Mouse (Mus musculus) liver, embryonic 14.5 days (tissue): ENCODE measurements around the gene Mogat2. TPM values are rescaled to one million over a fixed set of nuclear protein-coding genes. Genes with fewer than 3 reads are reported as not detected.

Experiments
- ATAC-seq: fragments of 200-750 bp; cut with Nextera tagmentation; 2 replicates; pipeline ENCODE4 v1.8.0; 2017; ENCODE audit warnings: moderate number of reproducible peaks, mild to moderate bottlenecking, moderate library complexity; ENCODE audit not compliant: insufficient read depth
- DNase-seq, 3 experiments: peaks; one replicate each; pipeline ENCODE4 v3.0.0-alpha.2; 2012 to 2013; ENCODE audit warnings: low read depth in 3 of 3, low spot score in 3 of 3
- H3K27ac ChIP-seq: fragments of 300-500 bp; sonication (generic); 2 replicates; pipeline ENCODE4 v1.5.1; 2014; ENCODE audit warnings: moderate library complexity, mild to moderate bottlenecking, control low read depth, inconsistent platforms
- H3K27me3 ChIP-seq: fragments of 300-500 bp; sonication (generic); 2 replicates; pipeline ENCODE4 v1.6.1; 2014; ENCODE audit warnings: mild to moderate bottlenecking, low read length, moderate library complexity; ENCODE audit not compliant: control insufficient read depth, insufficient read depth
- H3K36me3 ChIP-seq: fragments of 300-500 bp; sonication (generic); replicated peaks from 2 replicates; pipeline ENCODE4 v1.6.1; 2014; ENCODE audit warnings: low read depth; ENCODE audit not compliant: control insufficient read depth, insufficient read depth
- H3K4me1 ChIP-seq, 2 experiments: fragments of 200-500 bp in 1 of 2; fragments of 300-500 bp in 1 of 2; sonication (generic) in 1 of 2; replicated peaks; 2 replicates each; pipeline ENCODE4 v1.6.1; 2012 to 2014; ENCODE audit warnings: antibody characterized with exemption in 1 of 2, inconsistent platforms in 1 of 2, low read length in 1 of 2; ENCODE audit not compliant: control insufficient read depth in 2 of 2, insufficient read depth in 2 of 2
- H3K4me2 ChIP-seq: fragments of 300-500 bp; sonication (generic); 2 replicates; pipeline ENCODE4 v1.6.1; 2014; ENCODE audit warnings: low read depth, mild to moderate bottlenecking, control low read depth, moderate library complexity
- H3K4me3 ChIP-seq, 2 experiments: fragments of 200-500 bp in 1 of 2; fragments of 300-500 bp in 1 of 2; sonication (generic) in 1 of 2; 2 replicates each; pipeline ENCODE4 v1.5.1; 2012 to 2014; ENCODE audit warnings: low read depth in 2 of 2, low read length in 2 of 2, mild to moderate bottlenecking in 2 of 2, control low read depth in 1 of 2, inconsistent platforms in 1 of 2, moderate library complexity in 1 of 2; ENCODE audit not compliant: insufficient read depth in 1 of 2
- H3K9ac ChIP-seq: fragments of 300-500 bp; sonication (generic); replicated peaks from 2 replicates; pipeline ENCODE4 v1.6.1; 2014; ENCODE audit warnings: mild to moderate bottlenecking, control low read depth, moderate library complexity
- H3K9me3 ChIP-seq: fragments of 300-500 bp; sonication (generic); 2 replicates; pipeline ENCODE4 v1.6.1; 2016; ENCODE audit warnings: low read length, mixed read lengths; ENCODE audit not compliant: control insufficient read depth
- CTCF ChIP-seq: IDR thresholded peaks from 2 replicates; pipeline ENCODE4 v1.5.1; 2016; ENCODE audit warnings: antibody characterized with exemption, low read depth, control low read depth
- EP300 ChIP-seq: IDR thresholded peaks from 2 replicates; pipeline ENCODE4 v1.6.1; 2016; ENCODE audit warnings: antibody characterized with exemption, low read depth
- WGBS: fragments of 180-500 bp; shearing (Covaris S2); extraction: QIAGEN DNeasy Blood & Tissue Kit; methylation state at CpG from one replicate; pipeline ENCODE4 v1.1.7; 2014; ENCODE audit not compliant: insufficient replicate concordance; 5-methylcytosine and 5-hydroxymethylcytosine counted together
- polyA plus RNA-seq, 2 experiments: library from polyadenylated mRNA; depleted of rRNA in 1 of 2; stranded (reverse) in 1 of 2; unstranded in 1 of 2; fragments of >200 nt; fragmentation: Nextera tagmentation in 1 of 2; extraction: Ambion mirVana in 1 of 2; gene quantifications; 2 replicates each; pipeline versions ENCODE4 v1.2.1 to v1.2.3; 2012 to 2014

The Mogat2 gene
- polyA plus RNA-seq, 2 experiments, result 13.5 to 30.3 TPM

DNA sequence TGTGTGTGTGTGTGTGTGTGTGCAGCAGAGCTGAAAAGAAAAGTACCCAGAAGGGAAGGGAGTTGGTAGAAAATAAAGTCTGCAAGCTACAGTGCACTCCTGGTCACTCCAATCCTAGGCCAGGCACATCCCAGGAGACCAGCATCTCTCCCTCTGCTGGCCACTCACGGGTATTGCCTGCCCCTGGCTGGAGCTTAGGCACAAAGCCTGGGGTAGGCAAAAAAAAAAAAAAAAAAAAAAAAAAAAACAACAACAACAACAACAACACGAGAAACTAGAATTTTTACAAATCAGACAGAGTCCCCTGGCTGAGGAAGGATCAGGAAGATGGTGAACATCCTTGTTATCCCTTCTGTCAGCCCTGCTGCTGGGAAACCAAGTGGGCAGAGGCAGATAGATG, 9.0 kb downstream of the Mogat2 start:
- H3K9ac ChIP-seq, result no peak overlapping the region
- no peak overlapping the region for H3K4me3 ChIP-seq
- H3K4me1 ChIP-seq, result peaks cover 0 to 16% of the 10 kb centered on the region in 2 experiments; a peak in 2 of 4 replicates
- peak; percentile 36; the same call in 1 of the 2 replicates for ATAC-seq
- H3K36me3 ChIP-seq, result no peaks in the 10 kb centered on the region
- WGBS, result 15% methylated on average over 2 of the region's 2 CpGs
- no peak for DNase-seq
- TF ChIP-seq CTCF (peak; percentile 74), EP300 (no peak)
- H3K27ac ChIP-seq, result no peak overlapping the region
- H3K27me3 ChIP-seq, result no peaks in the 10 kb centered on the region
- no peak overlapping the region for H3K4me2 ChIP-seq
- H3K9me3 ChIP-seq, result no peaks in the 10 kb centered on the region

DNA sequence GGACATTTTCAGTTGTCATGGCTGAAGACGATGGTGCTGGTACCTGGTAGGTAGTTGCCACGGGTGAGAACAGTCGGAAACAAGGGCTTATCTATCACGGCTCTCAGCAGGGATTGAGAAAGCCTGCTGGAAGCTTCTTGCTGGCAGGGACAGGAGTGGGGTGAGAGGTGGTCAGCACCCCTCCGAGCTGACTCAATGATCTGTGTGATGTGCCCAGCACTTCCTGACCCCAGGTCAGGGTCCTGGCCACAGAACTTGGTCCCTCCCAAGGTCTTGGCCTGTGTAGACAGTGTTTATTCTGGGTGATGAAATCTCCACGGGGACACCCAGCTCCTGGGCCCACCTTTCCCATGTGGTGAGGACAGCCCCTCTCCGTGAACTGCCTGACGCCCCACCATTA, 9.6 kb downstream of the Mogat2 start:
- DNase-seq, result no peak
- no peaks in the 10 kb centered on the region for H3K36me3 ChIP-seq
- WGBS, result 57% methylated on average over 8 of the region's 8 CpGs
- no peak overlapping the region for H3K9ac ChIP-seq
- H3K4me3 ChIP-seq, result no peak overlapping the region
- H3K27ac ChIP-seq, result no peak overlapping the region
- ATAC-seq, result peak; percentile 55
- peaks cover 0 to 18% of the 10 kb centered on the region in 2 experiments; a peak in 2 of 4 replicates for H3K4me1 ChIP-seq
- no peaks in the 10 kb centered on the region for H3K27me3 ChIP-seq
- no peak overlapping the region for H3K4me2 ChIP-seq
- H3K9me3 ChIP-seq, result no peaks in the 10 kb centered on the region
- TF ChIP-seq CTCF (no peak), EP300 (no peak)

DNA sequence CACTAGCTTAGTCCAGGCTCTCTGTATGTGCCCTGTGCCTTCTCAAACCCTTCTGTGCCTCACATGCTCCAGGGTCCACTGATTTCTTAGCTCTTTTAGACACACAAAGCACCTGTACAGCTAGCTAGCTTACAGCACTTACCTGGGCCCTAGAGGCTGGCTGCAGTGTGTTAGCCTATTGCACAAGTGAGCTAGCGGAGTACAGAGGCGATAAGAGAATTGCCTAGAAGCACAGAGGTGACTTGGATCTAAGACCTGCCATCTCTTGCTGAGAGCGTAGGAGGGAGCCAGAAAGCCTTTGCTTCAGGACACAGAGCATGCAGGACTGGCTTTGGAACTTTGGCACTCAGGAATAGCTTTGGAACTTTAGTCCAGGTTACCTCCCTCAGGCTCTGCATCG, 11.2 kb downstream of the Mogat2 start:
- TF ChIP-seq EP300 (no peak), CTCF (no peak)
- WGBS, result 69% methylated on average over 4 of the region's 4 CpGs
- DNase-seq (no peak), ATAC-seq (no peak)
- H3K4me2 ChIP-seq, result no peak overlapping the region
- no peak overlapping the region for H3K9ac ChIP-seq
- no peak overlapping the region for H3K4me3 ChIP-seq
- H3K27ac ChIP-seq, result no peak overlapping the region
- no peaks in the 10 kb centered on the region for H3K27me3 ChIP-seq
- H3K9me3 ChIP-seq, result no peaks in the 10 kb centered on the region
- no peaks in the 10 kb centered on the region for H3K36me3 ChIP-seq
- H3K4me1 ChIP-seq, result peaks cover 0 to 18% of the 10 kb centered on the region in 2 experiments; a peak in 2 of 4 replicates

DNA sequence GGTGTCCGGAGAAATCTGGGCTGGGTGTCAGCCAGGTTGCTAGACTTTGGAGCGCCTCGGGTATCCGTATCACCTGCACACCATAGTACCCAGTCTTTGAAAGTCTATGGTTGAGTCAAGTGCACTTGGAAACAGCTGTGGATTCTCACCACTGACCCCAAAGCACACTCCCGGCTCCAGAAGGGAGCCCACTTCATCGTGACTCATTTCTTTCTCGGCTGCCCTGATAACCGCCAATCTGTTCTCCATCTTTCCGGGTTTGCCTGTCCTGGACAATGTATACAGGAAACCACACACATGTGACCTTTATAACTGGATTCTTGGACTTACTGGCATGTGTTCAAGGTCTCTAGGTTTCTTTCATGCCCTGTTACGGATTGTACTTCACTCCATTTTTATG, 11.8 kb downstream of the Mogat2 start:
- WGBS, result 71% methylated on average over 10 of the region's 10 CpGs
- Histone ChIP-seq H3K27ac (no peak overlapping the region), H3K4me3 (no peak overlapping the region), H3K27me3 (no peaks in the 10 kb centered on the region), H3K9me3 (no peaks in the 10 kb centered on the region), H3K36me3 (no peaks in the 10 kb centered on the region), H3K9ac (no peak overlapping the region), H3K4me1 (peaks cover 0 to 18% of the 10 kb centered on the region in 2 experiments; a peak in 2 of 4 replicates), H3K4me2 (no peak overlapping the region)
- ATAC-seq (no peak), DNase-seq (no peak)
- TF ChIP-seq CTCF, result no peak

DNA sequence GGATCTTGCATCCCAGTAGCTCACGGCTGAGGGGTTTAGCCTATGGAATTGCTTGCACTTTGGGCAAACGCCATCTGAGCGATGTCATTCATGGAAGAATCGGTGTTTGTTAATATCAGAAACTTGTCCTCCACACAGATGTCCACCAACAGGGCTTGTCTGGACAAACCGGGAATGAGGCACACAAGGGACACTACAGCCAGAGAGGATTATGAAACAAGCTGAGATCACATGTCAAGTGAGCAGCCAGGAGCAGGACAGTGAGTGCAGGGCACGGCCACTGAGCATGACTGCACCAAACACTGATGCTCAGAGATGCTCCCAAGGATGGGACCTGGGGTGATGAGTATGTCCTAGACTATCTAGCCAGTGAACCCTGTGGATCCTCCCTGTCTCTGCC, 13.0 kb downstream of the Mogat2 start:
- H3K27me3 ChIP-seq, result no peaks in the 10 kb centered on the region
- H3K4me2 ChIP-seq, result no peak overlapping the region
- no peak overlapping the region for H3K9ac ChIP-seq
- H3K4me3 ChIP-seq, result no peak overlapping the region
- H3K9me3 ChIP-seq, result no peaks in the 10 kb centered on the region
- H3K36me3 ChIP-seq, result no peaks in the 10 kb centered on the region
- H3K4me1 ChIP-seq, result peaks cover 0 to 18% of the 10 kb centered on the region in 2 experiments; a peak in 2 of 4 replicates
- 53% methylated on average over 6 of the region's 6 CpGs for WGBS
- no peak overlapping the region for H3K27ac ChIP-seq
- DNase-seq, result no peak
- TF ChIP-seq EP300 (no peak), CTCF (no peak)
- no peak for ATAC-seq
